Mouse (Mus musculus) heart, adult 2 months (tissue): ENCODE data around the gene Gm20390.

Experiments
- CTCF ChIP-seq: fragments of 200-600 bp; IDR thresholded peaks from 2 replicates; pipeline ENCODE4 v1.8.1; 2022; ENCODE audit warnings: antibody characterized with exemption, mild to moderate bottlenecking, moderate library complexity
- EP300 ChIP-seq: fragments of 200-500 bp; IDR thresholded peaks from 2 replicates; pipeline ENCODE4 v1.6.1; 2011; ENCODE audit warnings: low read depth, low read length, control low read depth; ENCODE audit not compliant: insufficient read depth
- POLR2A ChIP-seq: fragments of 200-500 bp; IDR thresholded peaks from 2 replicates; pipeline ENCODE4 v1.6.1; 2011; ENCODE audit warnings: mild to moderate bottlenecking, low read depth, low read length, control low read depth; ENCODE audit not compliant: insufficient read depth

DNA sequence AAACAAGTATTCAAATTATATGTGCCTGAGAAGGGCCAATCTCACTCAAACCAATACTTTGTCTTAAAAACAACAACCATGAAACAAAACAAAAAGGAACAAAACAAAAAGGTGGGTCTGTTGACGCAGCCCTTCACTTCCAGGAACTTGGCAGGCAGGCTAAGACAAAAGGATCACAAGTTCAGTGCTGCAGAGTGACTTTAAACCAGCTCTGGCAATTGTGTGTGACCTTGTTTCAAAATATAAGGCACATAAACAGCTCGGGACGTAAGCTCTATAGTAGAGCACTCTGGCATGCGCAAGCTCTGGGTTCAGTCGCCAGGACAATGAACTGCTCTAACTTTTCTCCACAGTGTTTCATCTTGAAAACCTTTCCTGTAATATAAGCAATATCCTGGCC, 4.9 kb upstream of the Gm20390 start:
- TF ChIP-seq CTCF (no peak), POLR2A (no peak), EP300 (no peak)
